Mouse (Mus musculus) retina, postnatal 1 day (tissue): ENCODE measurements at regions not wholly inside any gene's neighbourhood (a gene's known extent, or its start where the extent isn't known, plus 50 kb on each side); places are given as distances from the start of the nearest gene placed in this dataset.
A peak's percentile ranks its signal among the peaks of the same experiment; 100 is the strongest.

Experiments used
- DNase-seq: peaks from one replicate; pipeline ENCODE4 v3.0.0-alpha.2; 2012

- no peak for DNase-seq
These were observed 231.1 kb downstream of the Bcl2 start for GRCm38 (mm10) chr1:106483008-106483407.

GRCm38 (mm10) chr1:106477670-106478355 is 236.3 kb downstream of the Bcl2 start:
- DNase-seq: peak; percentile 53

GRCm38 (mm10) chr1:106468021-106468420 is 246.1 kb downstream of the Bcl2 start:
- DNase-seq: no peak

- DNase-seq: no peak
These were observed 247.4 kb downstream of the Bcl2 start for GRCm38 (mm10) chr1:106466644-106467043.

- peak; percentile 52 for DNase-seq
These were observed 248.1 kb downstream of the Bcl2 start for GRCm38 (mm10) chr1:106465977-106466302.

GRCm38 (mm10) chr1:106465243-106465976 is 248.7 kb downstream of the Bcl2 start:
- DNase-seq: peak; percentile 22

GRCm38 (mm10) chr1:106464726-106465125 is 249.3 kb downstream of the Bcl2 start:
- peak; percentile 82 for DNase-seq

- DNase-seq: no peak
These were observed 251.5 kb downstream of the Bcl2 start for GRCm38 (mm10) chr1:106462595-106462994.

GRCm38 (mm10) chr1:106462112-106462511 is 252.0 kb downstream of the Bcl2 start:
- DNase-seq: no peak

GRCm38 (mm10) chr1:106460957-106461356 is 253.1 kb downstream of the Bcl2 start:
- no peak for DNase-seq

GRCm38 (mm10) chr1:106449795-106450194 is 264.3 kb downstream of the Bcl2 start:
- DNase-seq: no peak
